Mouse (Mus musculus) ES-Bruce4 (cell line): Measurements from ENCODE around the gene Nxnl1. TPM values are rescaled to one million over a fixed set of nuclear protein-coding genes. Genes with fewer than 3 reads are reported as not detected.

Source experiments
- H3K27ac ChIP-seq: 2 replicates; pipeline ENCODE4 v1.5.1; 2012; ENCODE audit warnings: low read length, inconsistent platforms; ENCODE audit not compliant: insufficient read depth
- H3K27me3 ChIP-seq: 2 replicates; pipeline ENCODE4 v1.6.1; 2012; ENCODE audit warnings: mild to moderate bottlenecking, low read length, inconsistent platforms; ENCODE audit not compliant: control insufficient read depth, poor library complexity, insufficient read depth, severe bottlenecking
- H3K36me3 ChIP-seq: 2 replicates; pipeline ENCODE4 v1.6.1; 2012; ENCODE audit warnings: inconsistent platforms, mild to moderate bottlenecking, low read length, moderate library complexity; ENCODE audit not compliant: control insufficient read depth, poor library complexity, insufficient read depth, severe bottlenecking
- H3K4me1 ChIP-seq: one replicate; pipeline ENCODE4 v1.8.1; 2011; ENCODE audit warnings: low read length; ENCODE audit not compliant: control insufficient read depth, insufficient read depth
- H3K4me3 ChIP-seq: 2 replicates; pipeline ENCODE4 v1.5.1; 2011; ENCODE audit warnings: low read depth, mild to moderate bottlenecking, low read length
- H3K9ac ChIP-seq: 2 replicates; pipeline ENCODE4 v1.6.1; 2012; ENCODE audit warnings: low read depth, mild to moderate bottlenecking, inconsistent platforms; ENCODE audit not compliant: poor library complexity, severe bottlenecking
- H3K9me3 ChIP-seq: replicated peaks from 2 replicates; pipeline ENCODE4 v1.6.1; 2012; ENCODE audit warnings: mild to moderate bottlenecking, low read length, inconsistent platforms; ENCODE audit not compliant: control insufficient read depth, poor library complexity, insufficient read depth, severe bottlenecking
- CTCF ChIP-seq: IDR thresholded peaks from one replicate; pipeline ENCODE4 v1.8.1; 2011; ENCODE audit warnings: low read depth, low read length
- EP300 ChIP-seq: IDR thresholded peaks from 2 replicates; pipeline ENCODE4 v1.6.1; 2011; ENCODE audit warnings: low read depth, low read length; ENCODE audit not compliant: insufficient read depth
- POLR2A ChIP-seq: IDR thresholded peaks from one replicate; pipeline ENCODE4 v1.8.1; 2011; ENCODE audit warnings: low read length; ENCODE audit not compliant: insufficient read depth
- polyA plus RNA-seq: library from polyadenylated mRNA; stranded (reverse); fragments of >200 nt; gene quantifications from 2 replicates; pipeline ENCODE4 v1.2.4, GENCODE M21; 2011; ENCODE audit warnings: low read depth; ENCODE audit not compliant: missing spikeins, insufficient read depth, insufficient read length

The Nxnl1 gene
- polyA plus RNA-seq, 1 experiment = not detected

GRCm38 (mm10) chr8:71570291-71570954 is 4.0 kb upstream of the Nxnl1 start:
- Histone ChIP-seq H3K4me3 (peak overlapping the region; percentile 85), H3K27me3 (no peaks in the 10 kb centered on the region), H3K9ac (peak overlapping the region; percentile 85), H3K4me1 (peaks cover 3% of the 10 kb centered on the region), H3K9me3 (no peaks in the 10 kb centered on the region), H3K27ac (peak overlapping the region; percentile 41), H3K36me3 (no peaks in the 10 kb centered on the region)
- peak; percentile 31 for TF ChIP-seq POLR2A
- no peak for TF ChIP-seq CTCF

DNA sequence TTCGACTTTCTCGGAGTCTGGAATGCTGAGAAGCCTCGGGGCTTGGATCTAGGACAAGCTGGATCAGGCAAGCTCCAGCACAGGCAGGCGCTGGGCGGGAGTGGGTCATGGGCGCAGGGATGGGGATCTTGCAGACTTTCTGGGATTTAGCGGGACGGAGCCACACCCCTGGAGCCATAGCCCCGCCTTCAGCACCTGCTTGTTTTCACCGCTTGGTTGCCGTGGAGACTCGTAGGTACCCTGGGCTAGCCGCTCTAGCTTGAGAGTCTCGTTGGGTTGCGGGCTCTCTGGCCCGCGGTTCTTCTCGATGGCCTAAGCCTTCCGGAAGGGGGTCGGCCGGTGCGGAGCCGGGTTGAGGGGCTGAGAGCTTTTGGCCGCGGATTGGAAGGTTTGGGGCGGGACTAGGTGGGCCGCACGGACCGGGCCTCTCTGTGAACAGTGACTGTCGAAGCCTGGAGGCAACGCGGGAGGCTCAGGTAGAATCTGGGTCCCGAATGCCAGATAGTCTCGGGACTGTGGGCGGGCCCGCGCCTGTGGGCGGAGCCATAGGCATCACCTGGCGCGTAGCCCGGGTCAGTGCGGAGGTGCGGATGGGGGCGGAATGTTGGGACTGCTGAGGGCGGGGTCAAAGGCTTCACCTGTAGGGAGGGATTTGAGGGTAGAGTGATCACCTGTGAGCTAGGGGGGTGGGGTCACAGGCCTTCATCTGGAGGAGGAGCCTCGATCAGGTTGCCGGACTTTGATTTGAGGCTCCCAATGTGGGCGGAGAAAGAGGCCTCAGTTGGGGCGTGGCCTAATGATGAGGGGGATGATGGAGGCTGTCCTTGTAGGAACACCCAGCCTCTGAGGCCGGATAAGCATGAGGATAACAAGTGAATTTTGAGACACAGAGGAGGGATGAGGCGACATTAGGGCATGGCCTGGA is 3.2 kb upstream of the Nxnl1 start:
- H3K27me3 ChIP-seq = no peaks in the 10 kb centered on the region
- peaks cover 3% of the 10 kb centered on the region for H3K4me1 ChIP-seq
- peak overlapping the region; percentile 76 for H3K4me3 ChIP-seq
- H3K9me3 ChIP-seq = no peaks in the 10 kb centered on the region
- no peaks in the 10 kb centered on the region for H3K36me3 ChIP-seq
- H3K27ac ChIP-seq = peak overlapping the region; percentile 55
- TF ChIP-seq CTCF = no peak
- peak; percentile 49 for TF ChIP-seq POLR2A
- peak; percentile 29; the same call in 1 of the 2 replicates for TF ChIP-seq EP300
- peak overlapping the region; percentile 85 for H3K9ac ChIP-seq

DNA sequence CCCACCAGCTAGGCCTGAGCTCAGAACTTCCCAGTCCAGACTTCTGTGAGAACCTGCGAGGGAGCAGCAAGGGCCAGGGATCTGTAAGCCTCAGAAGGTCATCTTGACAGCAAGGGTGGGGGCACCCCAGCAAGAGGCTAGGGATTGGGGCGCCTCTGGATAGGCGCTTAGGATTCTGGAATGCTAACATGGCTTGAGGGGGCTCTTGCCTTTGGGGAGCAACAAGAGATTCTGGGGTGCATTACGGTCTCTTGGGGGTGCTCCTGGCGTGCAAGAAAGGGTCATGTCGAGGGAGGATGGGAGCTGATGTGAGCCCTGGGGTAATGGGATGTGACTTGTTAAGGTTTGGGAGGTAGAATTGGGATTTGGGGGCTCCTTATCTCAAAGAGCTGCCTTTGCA is 2.5 kb upstream of the Nxnl1 start:
- H3K27ac ChIP-seq = peak overlapping the region; percentile 20
- H3K9ac ChIP-seq = peak overlapping the region; percentile 62
- H3K4me1 ChIP-seq = peaks cover 3% of the 10 kb centered on the region
- no peaks in the 10 kb centered on the region for H3K27me3 ChIP-seq
- TF ChIP-seq EP300 (no peak), POLR2A (no peak), CTCF (no peak)
- H3K36me3 ChIP-seq = no peaks in the 10 kb centered on the region
- peak overlapping the region; percentile 68 for H3K4me3 ChIP-seq
- H3K9me3 ChIP-seq = no peaks in the 10 kb centered on the region

DNA sequence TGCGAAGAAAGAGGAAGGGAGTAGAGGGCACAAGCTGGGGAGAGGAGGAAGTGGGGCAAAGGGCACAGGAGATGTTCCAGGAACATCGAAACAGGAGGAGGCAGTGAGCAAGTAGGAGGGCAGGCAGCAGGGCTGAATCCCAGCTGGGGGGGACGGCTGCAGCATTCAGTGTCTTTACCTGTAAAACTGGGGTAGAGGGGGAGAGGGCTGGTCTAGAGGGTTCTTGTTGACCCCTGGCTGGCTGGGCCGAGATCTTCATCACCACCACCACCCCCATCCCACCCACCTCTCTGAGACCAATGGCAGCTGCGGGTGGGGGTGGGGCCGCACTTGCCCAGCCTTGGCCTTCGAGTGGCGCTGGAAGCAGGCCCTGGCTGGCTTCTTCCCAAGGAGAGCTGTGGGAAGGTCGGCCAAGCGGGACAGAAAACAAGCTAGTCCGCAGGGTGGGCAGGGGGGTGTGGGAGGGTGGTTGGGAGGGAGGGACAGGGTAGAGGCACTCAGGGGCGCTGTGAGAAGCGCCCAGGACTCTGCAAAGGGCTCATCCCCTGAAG is 2.1 kb upstream of the Nxnl1 start, which contains the start of gene Slc27a1:
Gene Slc27a1 (plus strand): TSS at position 496 of the 551 bp plus-strand sequence.
- Histone ChIP-seq H3K27ac (peak within 1 kb of the TSS; percentile 55), H3K4me1 (peaks cover 3% of the 10 kb centered on the region), H3K27me3 (no peaks in the 10 kb centered on the region), H3K9ac (peak within 1 kb of the TSS; percentile 62), H3K9me3 (no peaks in the 10 kb centered on the region), H3K36me3 (no peaks in the 10 kb centered on the region), H3K4me3 (peak within 1 kb of the TSS; percentile 68)
- TF ChIP-seq EP300 (no peak), POLR2A (no peak), CTCF (no peak)

DNA sequence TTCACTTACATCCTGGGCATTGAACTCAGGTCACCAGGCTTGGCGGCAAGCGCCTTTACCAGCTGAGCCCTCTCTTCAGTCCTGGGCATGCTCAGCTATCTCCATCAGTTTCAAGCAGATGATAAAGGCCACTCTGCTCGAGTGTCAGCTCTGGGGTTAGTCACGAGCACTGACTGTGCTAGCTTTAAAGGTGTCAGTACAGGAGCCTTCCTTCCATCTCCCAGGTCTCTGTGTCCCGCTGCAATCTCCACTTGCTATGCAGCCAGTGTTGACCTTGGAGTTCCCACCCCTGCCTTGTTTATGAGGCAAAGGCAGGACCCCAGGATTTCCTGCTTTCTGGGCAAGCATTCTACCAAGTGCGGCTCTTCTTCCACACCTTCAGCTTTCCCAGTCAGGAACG is 1.2 kb upstream of the Nxnl1 start:
- Histone ChIP-seq H3K27ac (no peak overlapping the region), H3K4me3 (no peak overlapping the region), H3K9me3 (no peaks in the 10 kb centered on the region), H3K27me3 (no peaks in the 10 kb centered on the region), H3K9ac (no peak overlapping the region), H3K36me3 (no peaks in the 10 kb centered on the region), H3K4me1 (peaks cover 3% of the 10 kb centered on the region)
- TF ChIP-seq EP300 (no peak), CTCF (no peak), POLR2A (no peak)

DNA sequence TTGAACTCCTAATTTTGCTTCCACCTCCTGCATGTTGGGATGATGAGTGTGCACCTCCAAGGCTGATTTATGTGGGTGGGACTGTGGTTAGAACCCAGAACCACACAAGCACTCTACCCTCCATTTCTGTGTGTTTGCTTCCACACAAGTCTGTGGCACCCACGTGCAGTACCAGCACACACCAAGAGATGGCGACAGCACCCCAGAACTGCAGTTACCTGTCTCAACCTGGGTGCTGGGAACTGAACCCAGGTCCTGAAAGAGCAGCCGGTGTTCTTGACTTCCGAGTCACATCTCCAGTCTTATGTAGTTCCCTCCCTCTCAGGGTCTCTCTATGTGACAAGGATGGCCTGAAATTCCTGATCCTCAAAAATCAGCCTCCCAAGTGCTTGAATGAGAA is 2.4 kb downstream of the Nxnl1 start:
- TF ChIP-seq POLR2A (no peak), CTCF (peak; percentile 42)

More for the DNA sequence above, 2.4 kb downstream of the Nxnl1 start:
- Histone ChIP-seq H3K36me3 (no peaks in the 10 kb centered on the region), H3K9ac (no peak overlapping the region), H3K4me3 (no peak overlapping the region), H3K4me1 (peaks cover 3% of the 10 kb centered on the region), H3K27ac (no peak overlapping the region), H3K9me3 (no peaks in the 10 kb centered on the region), H3K27me3 (peaks cover 3% of the 10 kb centered on the region; the same call in 1 of the 2 replicates)
